Mouse (Mus musculus): ENCODE measurements around the gene Scarb1. TPM values are rescaled to one million over a fixed set of nuclear protein-coding genes. Genes with fewer than 3 reads are reported as not detected.

The Scarb1 gene
- polyA plus RNA-seq, 1 experiment from 2014 or later = 74.3 TPM

DNA sequence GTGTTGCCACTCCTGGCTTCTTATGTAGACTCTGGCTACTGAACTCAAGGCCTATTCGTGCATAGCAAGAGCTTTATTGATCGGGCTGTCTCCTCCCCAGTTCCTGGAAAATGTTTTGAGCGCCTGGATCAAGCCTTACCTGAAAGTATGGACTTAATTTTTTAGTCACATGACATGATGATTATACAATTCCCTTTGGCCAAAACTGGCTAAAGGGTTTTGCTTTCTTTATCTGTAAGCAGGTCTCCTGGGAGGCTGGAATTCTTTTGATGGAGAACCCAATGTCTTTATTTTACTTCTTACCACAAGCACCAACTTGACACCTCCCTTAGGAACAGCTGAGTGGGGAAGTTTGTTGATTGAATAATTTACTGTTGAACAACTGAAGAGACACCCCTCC is 87.4 kb downstream of the Scarb1 start:
- Histone ChIP-seq H3K27me3 (replicated peaks) (no peaks in the 10 kb centered on the region), H3K27ac (ENCODE audit: poor library complexity, severe bottlenecking) (no peak overlapping the region), H3K9ac (no peak overlapping the region), H3K4me3 (no peak overlapping the region), H3K36me3 (no peaks in the 10 kb centered on the region), H3K4me2 (no peak overlapping the region), H3K4me1 (replicated peaks) (peaks cover 14% of the 10 kb centered on the region), H3K9me3 (replicated peaks) (no peaks in the 10 kb centered on the region)
- 91% methylated on average over 3 of the region's 3 CpGs for WGBS
- ATAC-seq (ENCODE audit: insufficient number of reproducible peaks, low FRiP score) = no peak

GRCm38 (mm10) chr5:125252664-125253063 is 88.2 kb downstream of the Scarb1 start:
- Histone ChIP-seq H3K36me3 (no peaks in the 10 kb centered on the region), H3K9me3 (replicated peaks) (no peaks in the 10 kb centered on the region), H3K27ac (ENCODE audit: poor library complexity, severe bottlenecking) (no peak overlapping the region), H3K4me1 (replicated peaks) (peaks cover 14% of the 10 kb centered on the region), H3K4me2 (no peak overlapping the region), H3K9ac (no peak overlapping the region), H3K4me3 (no peak overlapping the region), H3K27me3 (replicated peaks) (no peaks in the 10 kb centered on the region)
- peak; percentile 24; the same call in 1 of the 2 replicates for ATAC-seq (ENCODE audit: insufficient number of reproducible peaks, low FRiP score)
- WGBS = 55% methylated on average over 8 of the region's 8 CpGs

DNA sequence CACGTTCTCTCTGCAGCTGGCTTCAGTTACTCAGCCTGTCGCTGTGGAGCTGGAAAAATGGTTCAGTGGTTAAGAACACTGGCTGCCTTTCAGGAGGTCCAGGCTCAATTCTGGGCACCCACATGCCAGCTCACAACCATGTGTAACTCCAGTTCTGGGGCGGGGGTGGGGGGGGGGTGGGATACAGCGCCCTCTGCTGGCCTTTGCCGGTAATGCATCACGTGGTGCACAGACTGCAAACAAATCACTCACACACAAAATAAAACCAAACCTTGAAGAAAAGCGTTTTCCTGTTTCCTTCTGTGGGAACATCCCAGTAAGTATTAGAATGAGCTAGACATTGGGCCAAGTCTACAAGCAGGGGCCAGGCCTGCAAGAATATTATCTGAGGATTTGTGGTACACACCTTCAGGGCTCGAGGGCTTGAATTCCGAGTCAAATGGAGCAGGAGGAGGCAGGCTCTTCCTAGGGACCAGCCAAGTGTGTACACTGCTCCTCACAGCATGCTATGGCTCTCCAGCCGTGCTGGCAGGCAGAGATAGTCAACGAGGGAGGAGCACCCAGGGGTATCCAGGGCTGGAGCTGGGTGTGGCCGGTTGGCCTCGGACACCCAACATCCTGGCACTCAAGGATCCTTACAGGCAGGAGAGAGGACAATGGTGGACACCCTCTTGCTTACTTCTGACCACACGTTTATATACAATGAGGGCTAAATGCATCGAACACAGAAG is 88.8 kb downstream of the Scarb1 start:
- no peak; the same call in 1 of the 2 replicates for ATAC-seq (ENCODE audit: insufficient number of reproducible peaks, low FRiP score)
- no peaks in the 10 kb centered on the region for H3K27me3 ChIP-seq (replicated peaks)
- H3K9ac ChIP-seq = no peak overlapping the region
- no peak overlapping the region for H3K27ac ChIP-seq (ENCODE audit: poor library complexity, severe bottlenecking)
- no peaks in the 10 kb centered on the region for H3K36me3 ChIP-seq
- 40% methylated on average over 15 of the region's 15 CpGs for WGBS
- peaks cover 14% of the 10 kb centered on the region for H3K4me1 ChIP-seq (replicated peaks)
- no peak overlapping the region for H3K4me2 ChIP-seq
- no peak overlapping the region for H3K4me3 ChIP-seq
- H3K9me3 ChIP-seq (replicated peaks) = no peaks in the 10 kb centered on the region

- 33% methylated on average over 6 of the region's 6 CpGs for WGBS
Measured at GRCm38 (mm10) chr5:125249187-125249586, 91.7 kb downstream of the Scarb1 start.

DNA sequence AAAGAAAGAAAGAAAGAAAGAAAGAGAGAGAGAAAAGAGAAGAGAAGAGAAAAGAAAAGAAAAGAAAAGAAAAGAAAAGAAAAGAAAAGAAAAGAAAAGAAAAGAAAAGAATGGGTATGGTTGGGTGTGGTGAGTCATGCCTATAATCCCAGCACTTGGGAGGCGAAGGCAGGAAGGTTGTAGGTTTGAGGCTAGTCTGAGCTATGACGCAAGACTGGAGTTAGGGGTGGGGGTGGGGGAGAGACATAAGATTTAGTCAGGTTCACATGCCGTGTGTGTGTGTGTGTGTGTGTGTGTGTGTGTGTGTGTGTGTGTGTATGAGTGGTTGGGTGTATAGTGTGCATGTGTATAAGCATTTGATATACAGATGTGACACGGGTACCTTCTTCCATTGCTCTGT is 94.2 kb downstream of the Scarb1 start:
- H3K9me3 ChIP-seq (replicated peaks) = no peaks in the 10 kb centered on the region
- H3K4me1 ChIP-seq (replicated peaks) = peaks cover 32% of the 10 kb centered on the region
- H3K27me3 ChIP-seq (replicated peaks) = no peaks in the 10 kb centered on the region
- no peak overlapping the region for H3K4me2 ChIP-seq
- H3K36me3 ChIP-seq = no peaks in the 10 kb centered on the region
- 79% methylated on average over 4 of the region's 4 CpGs for WGBS
- no peak overlapping the region for H3K9ac ChIP-seq
- no peak overlapping the region for H3K27ac ChIP-seq (ENCODE audit: poor library complexity, severe bottlenecking)
- ATAC-seq (ENCODE audit: insufficient number of reproducible peaks, low FRiP score) = no peak
- H3K4me3 ChIP-seq = no peak overlapping the region

More at GRCm38 (mm10) chr5:125249187-125249586, 91.7 kb downstream of the Scarb1 start:
- Histone ChIP-seq H3K4me2 (no peak overlapping the region), H3K27ac (ENCODE audit: poor library complexity, severe bottlenecking) (no peak overlapping the region), H3K4me3 (no peak overlapping the region), H3K36me3 (no peaks in the 10 kb centered on the region), H3K9me3 (replicated peaks) (no peaks in the 10 kb centered on the region), H3K9ac (no peak overlapping the region), H3K27me3 (replicated peaks) (no peaks in the 10 kb centered on the region), H3K4me1 (replicated peaks) (peaks cover 32% of the 10 kb centered on the region)
- no peak for ATAC-seq (ENCODE audit: insufficient number of reproducible peaks, low FRiP score)

DNA sequence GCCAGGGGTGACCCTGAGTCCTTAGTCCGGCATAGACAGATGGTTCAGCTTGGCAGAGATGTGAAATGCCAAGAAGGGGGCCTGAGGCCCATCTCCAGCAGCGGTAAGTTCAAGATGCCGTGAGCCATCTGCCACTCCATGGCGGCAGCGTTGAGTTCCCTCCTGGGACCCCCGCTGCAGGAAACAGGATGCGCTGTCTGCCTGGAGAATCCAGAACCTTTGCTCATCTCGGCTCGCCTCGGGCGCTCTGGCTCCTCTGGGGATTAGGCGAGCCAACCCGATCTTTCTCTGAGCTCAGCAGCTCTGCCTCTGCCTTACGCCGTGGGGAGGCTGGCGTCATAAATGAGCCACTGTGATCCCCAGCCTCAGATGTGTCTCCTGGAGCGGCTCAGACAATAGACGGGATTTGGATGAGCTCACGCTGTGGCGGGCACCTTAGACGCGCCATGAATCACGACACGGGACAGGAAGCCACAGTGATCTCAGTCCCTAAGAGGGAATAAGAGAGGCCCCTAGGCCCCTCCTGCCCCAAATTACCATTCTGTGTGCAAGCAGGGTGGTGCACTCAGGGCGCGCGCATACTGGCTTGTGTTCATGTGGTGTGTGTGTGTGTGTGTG is 95.3 kb downstream of the Scarb1 start:
- WGBS = 4% methylated on average over 27 of the region's 27 CpGs
- H3K4me3 ChIP-seq = peak overlapping the region; percentile 37
- H3K27ac ChIP-seq (ENCODE audit: poor library complexity, severe bottlenecking) = no peak overlapping the region
- H3K4me2 ChIP-seq = peak overlapping the region; percentile 70
- ATAC-seq (ENCODE audit: insufficient number of reproducible peaks, low FRiP score) = peak; percentile 63
- peak overlapping the region; percentile 71 for H3K9ac ChIP-seq
- peaks cover 33% of the 10 kb centered on the region for H3K4me1 ChIP-seq (replicated peaks)
- H3K36me3 ChIP-seq = no peaks in the 10 kb centered on the region
- H3K27me3 ChIP-seq (replicated peaks) = no peaks in the 10 kb centered on the region
- no peaks in the 10 kb centered on the region for H3K9me3 ChIP-seq (replicated peaks)

GRCm38 (mm10) chr5:125244825-125245533 is 95.9 kb downstream of the Scarb1 start:
- 20% methylated on average over 13 of the region's 13 CpGs for WGBS

GRCm38 (mm10) chr5:125243928-125244327 is 97.0 kb downstream of the Scarb1 start:
- no peaks in the 10 kb centered on the region for H3K9me3 ChIP-seq (replicated peaks)
- H3K9ac ChIP-seq = no peak overlapping the region
- H3K4me1 ChIP-seq (replicated peaks) = peaks cover 38% of the 10 kb centered on the region
- ATAC-seq (ENCODE audit: insufficient number of reproducible peaks, low FRiP score) = no peak
- no peak overlapping the region for H3K4me2 ChIP-seq
- H3K4me3 ChIP-seq = no peak overlapping the region
- 52% methylated on average over 6 of the region's 6 CpGs for WGBS
- no peaks in the 10 kb centered on the region for H3K36me3 ChIP-seq
- no peak overlapping the region for H3K27ac ChIP-seq (ENCODE audit: poor library complexity, severe bottlenecking)
- H3K27me3 ChIP-seq (replicated peaks) = no peaks in the 10 kb centered on the region

More at GRCm38 (mm10) chr5:125244825-125245533, 95.9 kb downstream of the Scarb1 start:
- Histone ChIP-seq H3K4me1 (replicated peaks) (peaks cover 38% of the 10 kb centered on the region), H3K4me2 (peak overlapping the region; percentile 70), H3K4me3 (peak overlapping the region; percentile 37), H3K27ac (ENCODE audit: poor library complexity, severe bottlenecking) (no peak overlapping the region), H3K9ac (peak overlapping the region; percentile 71), H3K27me3 (replicated peaks) (no peaks in the 10 kb centered on the region), H3K36me3 (no peaks in the 10 kb centered on the region), H3K9me3 (replicated peaks) (no peaks in the 10 kb centered on the region)
- peak; percentile 25; the same call in 1 of the 2 replicates for ATAC-seq (ENCODE audit: insufficient number of reproducible peaks, low FRiP score)

GRCm38 (mm10) chr5:125242111-125242510 is 98.8 kb downstream of the Scarb1 start:
- no peak overlapping the region for H3K4me3 ChIP-seq
- H3K4me1 ChIP-seq (replicated peaks) = peaks cover 38% of the 10 kb centered on the region
- no peak for ATAC-seq (ENCODE audit: insufficient number of reproducible peaks, low FRiP score)
- no peak overlapping the region for H3K27ac ChIP-seq (ENCODE audit: poor library complexity, severe bottlenecking)
- no peaks in the 10 kb centered on the region for H3K36me3 ChIP-seq
- no peak overlapping the region for H3K4me2 ChIP-seq
- H3K9ac ChIP-seq = no peak overlapping the region
- 59% methylated on average over 7 of the region's 7 CpGs for WGBS
- no peaks in the 10 kb centered on the region for H3K9me3 ChIP-seq (replicated peaks)
- H3K27me3 ChIP-seq (replicated peaks) = no peaks in the 10 kb centered on the region

- H3K9ac ChIP-seq = no peak overlapping the region
- peaks cover 38% of the 10 kb centered on the region for H3K4me1 ChIP-seq (replicated peaks)
- H3K36me3 ChIP-seq = no peaks in the 10 kb centered on the region
- no peak overlapping the region for H3K4me3 ChIP-seq
- no peak overlapping the region for H3K4me2 ChIP-seq
- ATAC-seq (ENCODE audit: insufficient number of reproducible peaks, low FRiP score) = no peak
- H3K27me3 ChIP-seq (replicated peaks) = no peaks in the 10 kb centered on the region
- H3K9me3 ChIP-seq (replicated peaks) = no peaks in the 10 kb centered on the region
- WGBS = 22% methylated on average over 7 of the region's 7 CpGs
- H3K27ac ChIP-seq (ENCODE audit: poor library complexity, severe bottlenecking) = no peak overlapping the region
Measured at GRCm38 (mm10) chr5:125241627-125242026, 99.3 kb downstream of the Scarb1 start.

GRCm38 (mm10) chr5:125240124-125240781 is 100.6 kb downstream of the Scarb1 start:
- Histone ChIP-seq H3K4me3 (no peak overlapping the region), H3K4me1 (replicated peaks) (peaks cover 28% of the 10 kb centered on the region), H3K27me3 (replicated peaks) (no peaks in the 10 kb centered on the region), H3K9ac (no peak overlapping the region), H3K27ac (ENCODE audit: poor library complexity, severe bottlenecking) (no peak overlapping the region), H3K36me3 (no peaks in the 10 kb centered on the region), H3K9me3 (replicated peaks) (no peaks in the 10 kb centered on the region), H3K4me2 (no peak overlapping the region)
- WGBS = 17% methylated on average over 6 of the region's 6 CpGs
- ATAC-seq (ENCODE audit: insufficient number of reproducible peaks, low FRiP score) = no peak

All from heart, embryonic 12.5 days (tissue).